Mouse (Mus musculus): Measurements from ENCODE around the gene Timp2.
"Not testable (repeated sequence)": the region's sequence is repeated elsewhere in the genome, so short reads cannot be mapped to it uniquely, and the experiment has no call there.

Timp2 gene

GRCm38 (mm10) chr11:118355640-118356039 lies at the start of gene Timp2:
TSS of gene Timp2 (minus strand) at chr11:118355740.
- DNase-seq (ENCODE audit: low spot score in 2 of 2) = no peak

GRCm38 (mm10) chr11:118405311-118405710 lies 49.8 kb upstream of the Timp2 start:
- DNase-seq (ENCODE audit: low spot score in 2 of 2) = no peak

GRCm38 (mm10) chr11:118403951-118404899 lies 48.7 kb upstream of the Timp2 start:
- no peak for DNase-seq (ENCODE audit: low spot score in 2 of 2)

DNA sequence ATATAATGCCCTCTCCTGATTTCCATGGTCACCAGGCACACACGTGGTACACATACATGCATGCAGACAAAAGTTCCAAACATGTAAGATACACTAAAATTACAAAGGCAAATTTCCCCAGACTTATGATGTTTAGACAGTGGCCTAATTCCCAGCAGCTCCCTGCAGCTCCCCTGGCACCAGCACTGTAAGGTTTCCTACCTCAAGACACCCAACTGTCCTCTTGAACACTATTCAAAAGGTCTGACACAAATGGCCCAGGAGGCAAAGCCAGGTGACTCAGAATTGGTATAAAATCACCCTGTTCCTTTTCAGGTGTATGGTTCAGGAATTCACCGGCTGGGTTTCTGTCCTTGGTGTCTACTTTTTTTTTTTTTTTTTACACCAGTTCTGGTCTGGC lies 47.6 kb upstream of the Timp2 start:
- DNase-seq (ENCODE audit: low spot score in 2 of 2) = no peak

DNA sequence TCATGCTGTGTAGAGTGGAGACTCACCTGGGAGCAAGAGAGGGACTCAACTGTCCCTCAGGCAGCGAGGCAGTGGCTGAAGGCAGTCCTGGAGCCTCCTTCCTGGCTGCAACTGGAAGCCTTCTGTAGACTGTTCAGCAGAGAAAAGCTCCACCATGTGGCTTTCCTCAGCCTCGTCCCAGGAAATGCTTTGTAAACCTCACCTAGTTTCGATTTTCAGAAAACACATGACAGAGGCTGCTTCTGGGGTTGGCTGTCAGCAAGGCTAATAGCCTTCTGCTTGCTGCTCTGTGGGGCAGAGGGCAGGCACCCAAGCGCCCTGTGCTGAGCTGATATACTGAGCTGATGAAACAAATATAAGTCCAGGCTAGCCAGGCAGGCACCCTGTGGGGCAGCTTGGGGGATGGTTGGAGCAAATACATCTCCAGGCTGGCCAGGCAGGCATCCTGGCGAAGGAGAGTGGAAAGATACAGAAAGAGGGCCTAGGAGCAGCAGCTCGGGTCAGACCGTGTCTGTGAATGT lies 46.3 kb upstream of the Timp2 start, which contains the start of gene Lgals3bp:
TSS of gene Lgals3bp (minus strand) at position 333 of the 521 bp plus-strand sequence.
- DNase-seq (ENCODE audit: low spot score in 2 of 2) = peak; percentile 31 to 54

GRCm38 (mm10) chr11:118401195-118401594 lies 45.7 kb upstream of the Timp2 start:
- no peak for DNase-seq (ENCODE audit: low spot score in 2 of 2)

DNA sequence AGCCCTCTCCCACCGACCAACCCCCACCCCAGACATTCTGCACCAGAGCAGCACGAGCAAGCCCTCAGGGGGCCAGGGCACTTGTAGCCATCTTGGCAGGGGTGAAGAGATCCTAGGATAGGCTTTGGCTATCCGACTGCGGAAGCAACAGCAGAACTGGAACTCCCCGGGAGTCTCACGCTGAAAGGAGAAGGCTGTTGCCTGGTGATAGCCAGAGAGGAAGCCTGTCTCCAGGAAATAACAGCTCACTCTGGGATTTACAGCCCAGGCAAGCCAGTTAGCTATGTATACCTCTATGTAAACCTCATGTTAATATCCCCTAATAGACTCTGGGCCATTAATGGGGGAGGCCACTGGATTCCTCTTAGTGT lies 45.0 kb upstream of the Timp2 start:
- DNase-seq (ENCODE audit: low spot score in 2 of 2) = no peak

GRCm38 (mm10) chr11:118399891-118400565 lies 44.5 kb upstream of the Timp2 start:
- no peak for DNase-seq (ENCODE audit: low spot score in 2 of 2)

DNA sequence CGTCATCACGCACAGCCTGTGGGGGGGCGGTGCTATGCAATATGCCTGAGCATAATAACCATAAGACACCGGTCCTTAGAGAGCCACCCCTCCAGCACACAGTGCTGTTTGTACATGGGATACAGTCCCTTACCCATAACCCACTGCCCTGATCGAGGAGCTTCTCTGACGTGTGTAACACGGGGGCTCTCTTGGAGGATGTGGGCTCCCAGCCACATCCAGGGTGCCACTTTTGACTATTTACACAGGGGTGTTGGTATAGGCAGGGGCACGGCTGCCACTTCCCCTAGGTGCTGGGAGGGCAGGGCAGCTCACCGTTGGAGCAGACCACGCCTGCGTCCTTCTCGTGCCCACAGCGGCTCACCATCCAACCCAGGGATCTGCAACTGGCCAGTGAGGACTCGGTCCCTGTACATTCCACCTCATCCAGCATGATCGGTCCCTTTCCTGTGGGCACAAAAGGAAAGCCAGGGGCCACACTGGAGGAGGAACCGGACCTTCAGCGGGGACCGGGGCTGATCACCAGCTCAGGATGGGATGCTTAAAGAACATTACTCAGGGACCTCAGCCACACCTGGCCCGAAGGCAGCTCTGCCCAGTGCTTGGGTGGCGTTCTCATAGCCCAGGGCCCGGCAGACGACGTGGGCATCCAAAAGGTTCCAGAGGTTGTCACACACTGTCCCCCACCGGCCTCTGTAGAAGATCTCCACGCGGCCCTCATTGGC lies 42.4 kb upstream of the Timp2 start:
- no peak for DNase-seq (ENCODE audit: low spot score in 2 of 2)

DNA sequence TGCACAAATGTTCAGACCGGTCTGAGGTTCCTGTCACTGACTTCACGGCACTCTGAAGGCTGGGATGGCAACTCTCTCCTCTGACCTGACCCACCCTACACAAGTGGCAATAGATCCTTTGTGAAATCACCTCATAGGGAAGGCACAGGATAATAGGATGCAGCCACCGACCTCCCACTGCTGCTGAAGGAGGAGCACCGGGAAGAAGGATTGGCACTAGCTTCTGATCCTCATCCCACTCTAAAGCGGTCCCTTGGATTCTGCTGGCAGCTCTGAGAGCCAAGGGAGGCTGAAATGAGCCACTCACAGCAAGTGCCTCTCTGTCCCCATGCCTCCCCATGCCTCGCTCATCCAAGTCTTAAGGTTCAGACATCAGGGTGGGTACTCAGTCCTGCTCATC lies 39.0 kb upstream of the Timp2 start:
- DNase-seq (ENCODE audit: low spot score in 2 of 2) = no peak

- no peak for DNase-seq (ENCODE audit: low spot score in 2 of 2)
Measured at GRCm38 (mm10) chr11:118393991-118394390, 38.5 kb upstream of the Timp2 start.

DNA sequence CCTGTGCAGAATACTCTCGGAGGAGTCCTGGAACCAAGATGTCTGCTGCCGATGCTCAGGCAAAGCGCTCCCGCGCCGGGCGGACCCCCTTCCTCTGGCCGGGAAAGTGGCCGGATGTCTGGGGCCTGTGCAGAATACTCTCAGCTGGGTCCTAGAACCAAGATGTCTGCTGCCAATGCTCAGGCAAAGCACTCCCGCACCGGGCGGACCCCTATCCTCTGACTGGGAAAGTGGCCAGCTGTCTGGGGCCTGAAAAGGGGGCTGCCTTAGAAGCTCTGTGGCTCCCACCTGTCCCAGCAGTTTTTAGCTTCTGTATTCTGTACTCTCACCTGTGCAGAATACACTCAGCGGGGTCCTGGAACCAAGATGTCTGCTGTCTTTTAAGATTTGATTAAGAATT lies 32.3 kb upstream of the Timp2 start:
- not testable (repeated sequence) for DNase-seq (ENCODE audit: low spot score in 2 of 2)

GRCm38 (mm10) chr11:118379251-118380009 lies 23.9 kb upstream of the Timp2 start:
- DNase-seq (ENCODE audit: low spot score in 2 of 2) = peak; percentile 42 to 70

DNA sequence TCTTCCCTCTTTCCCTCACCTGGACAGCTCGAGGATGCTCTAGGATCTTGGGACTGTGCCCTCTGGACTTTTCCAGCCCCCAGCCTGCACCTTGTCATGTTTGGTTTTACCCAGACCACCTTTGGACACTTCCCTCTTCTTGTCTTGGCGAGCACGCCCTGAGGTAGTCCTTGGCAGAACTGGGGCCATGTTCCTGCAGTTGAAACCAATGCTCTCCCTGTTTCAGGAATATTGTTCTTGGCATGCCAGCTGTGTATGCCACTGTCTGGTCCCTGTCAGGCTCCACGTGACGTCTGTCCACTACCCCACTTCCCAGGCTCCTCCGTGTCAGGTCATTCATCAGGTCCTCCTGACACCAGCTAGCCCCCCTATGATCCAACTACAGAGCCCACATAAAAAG lies 23.1 kb upstream of the Timp2 start:
- DNase-seq (ENCODE audit: low spot score in 2 of 2) = no peak

- DNase-seq (ENCODE audit: low spot score in 2 of 2) = not testable (repeated sequence)
Measured at GRCm38 (mm10) chr11:118376323-118376722, 20.8 kb upstream of the Timp2 start.

GRCm38 (mm10) chr11:118375881-118376280 lies 20.3 kb upstream of the Timp2 start:
- no peak for DNase-seq (ENCODE audit: low spot score in 2 of 2)

DNA sequence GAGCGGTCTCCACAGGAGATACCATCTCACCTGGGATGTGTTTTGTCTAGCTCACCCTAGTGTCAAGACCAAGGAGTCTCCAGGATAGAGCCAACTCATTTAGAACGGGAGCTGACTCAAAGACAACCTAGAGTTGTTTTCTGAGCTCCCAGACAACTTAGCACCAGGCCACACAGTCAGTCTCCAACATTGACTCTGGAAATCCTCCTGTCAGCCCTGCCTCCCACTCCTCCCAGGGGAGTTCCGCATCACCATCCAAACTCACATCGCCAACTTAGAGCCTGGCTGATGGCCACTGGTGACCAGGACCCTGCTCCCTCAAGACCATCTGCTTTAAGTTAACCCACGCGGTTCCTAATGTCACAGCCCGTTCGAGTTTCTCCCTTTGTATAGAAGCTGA lies 19.9 kb upstream of the Timp2 start:
- DNase-seq (ENCODE audit: low spot score in 2 of 2) = no peak

DNA sequence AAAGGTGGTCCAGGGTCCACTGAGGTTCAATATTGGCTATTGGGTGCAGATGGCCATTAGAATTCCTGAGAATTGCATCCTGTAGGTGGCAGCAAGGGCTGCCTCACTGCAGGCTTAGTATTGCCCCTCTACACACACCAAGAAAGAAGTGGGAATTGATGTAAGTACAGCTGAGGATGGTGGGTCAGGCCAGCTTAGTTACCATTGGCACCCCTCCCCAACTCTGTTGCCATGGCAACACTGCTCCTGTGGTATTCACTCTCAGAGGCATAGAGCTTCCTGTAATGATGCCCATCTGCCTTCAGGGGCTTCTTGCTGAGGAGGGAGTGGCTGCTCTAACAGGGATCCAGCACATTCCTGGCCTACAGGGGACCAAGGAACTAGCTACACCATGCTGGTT lies 19.5 kb upstream of the Timp2 start:
- no peak for DNase-seq (ENCODE audit: low spot score in 2 of 2)

DNA sequence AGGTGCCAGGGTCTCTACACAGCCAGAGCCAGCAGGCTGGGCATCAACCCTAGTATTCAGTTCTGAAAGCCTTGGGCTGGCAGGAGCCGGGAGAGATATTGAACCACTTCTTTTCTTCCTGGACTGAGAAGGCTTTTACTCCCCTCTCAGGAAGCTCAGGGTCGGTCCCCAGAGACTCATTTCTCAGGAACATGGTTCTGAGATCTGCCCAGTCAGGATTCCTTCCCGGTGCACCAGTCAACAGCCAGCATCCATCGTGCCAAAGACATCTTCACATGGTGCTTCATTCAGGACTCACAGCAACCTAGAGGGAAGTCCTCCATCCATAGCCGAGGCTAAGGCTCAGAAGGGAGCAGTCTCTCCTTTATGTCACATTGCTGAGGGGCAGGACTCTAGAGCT lies 19.0 kb upstream of the Timp2 start:
- no peak for DNase-seq (ENCODE audit: low spot score in 2 of 2)

- no peak for DNase-seq (ENCODE audit: low spot score in 2 of 2)
Measured at GRCm38 (mm10) chr11:118372641-118373040, 17.1 kb upstream of the Timp2 start.

DNA sequence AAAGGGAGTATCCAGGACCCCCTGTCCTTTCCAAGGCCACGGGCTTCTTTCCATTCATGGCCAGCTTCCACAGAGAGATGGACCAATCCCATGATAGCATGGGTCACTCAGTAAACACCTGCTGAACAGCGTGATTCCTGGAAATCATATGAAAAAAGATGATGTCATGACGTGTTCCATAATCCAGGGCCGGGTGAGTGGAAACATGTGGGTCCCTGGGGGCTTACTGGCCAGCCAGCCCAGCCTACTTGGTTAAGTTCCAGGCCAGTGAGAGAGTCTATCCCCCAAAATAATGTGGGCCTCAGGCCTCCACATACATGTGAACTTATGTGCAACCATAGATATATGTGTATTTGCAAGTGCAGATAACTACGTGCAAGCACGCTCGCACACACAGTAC lies 16.3 kb upstream of the Timp2 start:
- no peak for DNase-seq (ENCODE audit: low spot score in 2 of 2)

Data from right cerebral cortex, postnatal 36 days (tissue).